Mouse (Mus musculus): ENCODE data around the gene T2. TPM values are rescaled to one million over a fixed set of nuclear protein-coding genes. Genes with fewer than 3 reads are reported as not detected.

The T2 gene
- polyA plus RNA-seq, 1 experiment from 2014 or later, result 0.88 TPM

- H3K27me3 ChIP-seq (ENCODE audit: control insufficient read depth, insufficient read depth, low read depth, low read length), result no peaks in the 10 kb centered on the region
- no peaks in the 10 kb centered on the region for H3K9me3 ChIP-seq (replicated peaks; ENCODE audit: control insufficient read depth, low read length, poor library complexity, severe bottlenecking)
- H3K27ac ChIP-seq (ENCODE audit: low read length), result no peak overlapping the region
- no peak overlapping the region for H3K9ac ChIP-seq (ENCODE audit: low read depth, low read length)
- 54% methylated on average over 3 of the region's 3 CpGs for WGBS
- no peaks in the 10 kb centered on the region for H3K36me3 ChIP-seq (ENCODE audit: control insufficient read depth, insufficient read depth, low read length)
- H3K4me2 ChIP-seq (ENCODE audit: low read length), result no peak overlapping the region
- no peaks in the 10 kb centered on the region for H3K4me1 ChIP-seq (ENCODE audit: control insufficient read depth, insufficient read depth, low read length)
- no peak overlapping the region for H3K4me3 ChIP-seq (ENCODE audit: low read depth, low read length)
- ATAC-seq, result no peak
These were observed 88.3 kb downstream of the T2 start for GRCm38 (mm10) chr17:8444062-8444461.

- no peak overlapping the region for H3K27ac ChIP-seq (ENCODE audit: low read length)
- no peaks in the 10 kb centered on the region for H3K27me3 ChIP-seq (ENCODE audit: control insufficient read depth, insufficient read depth, low read depth, low read length)
- ATAC-seq, result no peak
- no peaks in the 10 kb centered on the region for H3K36me3 ChIP-seq (ENCODE audit: control insufficient read depth, insufficient read depth, low read length)
- H3K9ac ChIP-seq (ENCODE audit: low read depth, low read length), result no peak overlapping the region
- H3K4me3 ChIP-seq (ENCODE audit: low read depth, low read length), result no peak overlapping the region
- no peak overlapping the region for H3K4me2 ChIP-seq (ENCODE audit: low read length)
- 61% methylated on average over 9 of the region's 9 CpGs for WGBS
- H3K9me3 ChIP-seq (replicated peaks; ENCODE audit: control insufficient read depth, low read length, poor library complexity, severe bottlenecking), result no peaks in the 10 kb centered on the region
- H3K4me1 ChIP-seq (ENCODE audit: control insufficient read depth, insufficient read depth, low read length), result no peaks in the 10 kb centered on the region
These were observed 91.9 kb downstream of the T2 start for GRCm38 (mm10) chr17:8447676-8448192.

- Histone ChIP-seq H3K9ac (ENCODE audit: low read depth, low read length) (no peak overlapping the region), H3K27me3 (ENCODE audit: control insufficient read depth, insufficient read depth, low read depth, low read length) (no peaks in the 10 kb centered on the region), H3K27ac (ENCODE audit: low read length) (no peak overlapping the region), H3K4me2 (ENCODE audit: low read length) (no peak overlapping the region), H3K9me3 (replicated peaks; ENCODE audit: control insufficient read depth, low read length, poor library complexity, severe bottlenecking) (no peaks in the 10 kb centered on the region), H3K4me3 (ENCODE audit: low read depth, low read length) (no peak overlapping the region), H3K4me1 (ENCODE audit: control insufficient read depth, insufficient read depth, low read length) (no peaks in the 10 kb centered on the region), H3K36me3 (ENCODE audit: control insufficient read depth, insufficient read depth, low read length) (no peaks in the 10 kb centered on the region)
- ATAC-seq, result no peak
- WGBS, result 71% methylated on average over 3 of the region's 3 CpGs
These were observed 92.5 kb downstream of the T2 start for GRCm38 (mm10) chr17:8448324-8448723.

- peaks cover 12% of the 10 kb centered on the region for H3K4me1 ChIP-seq (ENCODE audit: control insufficient read depth, insufficient read depth, low read length)
- no peaks in the 10 kb centered on the region for H3K9me3 ChIP-seq (replicated peaks; ENCODE audit: control insufficient read depth, low read length, poor library complexity, severe bottlenecking)
- H3K36me3 ChIP-seq (ENCODE audit: control insufficient read depth, insufficient read depth, low read length), result no peaks in the 10 kb centered on the region
- ATAC-seq, result no peak
- H3K27ac ChIP-seq (ENCODE audit: low read length), result no peak overlapping the region
- no peak overlapping the region for H3K9ac ChIP-seq (ENCODE audit: low read depth, low read length)
- no peak overlapping the region for H3K4me3 ChIP-seq (ENCODE audit: low read depth, low read length)
- H3K27me3 ChIP-seq (ENCODE audit: control insufficient read depth, insufficient read depth, low read depth, low read length), result no peaks in the 10 kb centered on the region
- WGBS, result 67% methylated on average over 6 of the region's 6 CpGs
- no peak overlapping the region for H3K4me2 ChIP-seq (ENCODE audit: low read length)
These were observed 99.4 kb downstream of the T2 start for GRCm38 (mm10) chr17:8455196-8455595.

GRCm38 (mm10) chr17:8455601-8456000, 99.8 kb downstream of the T2 start:
- H3K36me3 ChIP-seq (ENCODE audit: control insufficient read depth, insufficient read depth, low read length), result no peaks in the 10 kb centered on the region
- no peak overlapping the region for H3K4me3 ChIP-seq (ENCODE audit: low read depth, low read length)
- no peaks in the 10 kb centered on the region for H3K9me3 ChIP-seq (replicated peaks; ENCODE audit: control insufficient read depth, low read length, poor library complexity, severe bottlenecking)
- H3K4me2 ChIP-seq (ENCODE audit: low read length), result no peak overlapping the region
- no peak for ATAC-seq
- H3K4me1 ChIP-seq (ENCODE audit: control insufficient read depth, insufficient read depth, low read length), result peaks cover 12% of the 10 kb centered on the region
- 59% methylated on average over 7 of the region's 7 CpGs for WGBS
- no peak overlapping the region for H3K9ac ChIP-seq (ENCODE audit: low read depth, low read length)
- no peaks in the 10 kb centered on the region for H3K27me3 ChIP-seq (ENCODE audit: control insufficient read depth, insufficient read depth, low read depth, low read length)
- no peak overlapping the region for H3K27ac ChIP-seq (ENCODE audit: low read length)

GRCm38 (mm10) chr17:8456856-8457460, 101.2 kb downstream of the T2 start:
- no peak overlapping the region for H3K4me3 ChIP-seq (ENCODE audit: low read depth, low read length)
- no peaks in the 10 kb centered on the region for H3K27me3 ChIP-seq (ENCODE audit: control insufficient read depth, insufficient read depth, low read depth, low read length)
- no peak overlapping the region for H3K9ac ChIP-seq (ENCODE audit: low read depth, low read length)
- ATAC-seq, result peak; percentile 77
- no peaks in the 10 kb centered on the region for H3K9me3 ChIP-seq (replicated peaks; ENCODE audit: control insufficient read depth, low read length, poor library complexity, severe bottlenecking)
- no peaks in the 10 kb centered on the region for H3K36me3 ChIP-seq (ENCODE audit: control insufficient read depth, insufficient read depth, low read length)
- peak overlapping the region; percentile 84 for H3K27ac ChIP-seq (ENCODE audit: low read length)
- peaks cover 12% of the 10 kb centered on the region for H3K4me1 ChIP-seq (ENCODE audit: control insufficient read depth, insufficient read depth, low read length)
- 24% methylated on average over 9 of the region's 9 CpGs for whole genome bisulfite sequencing
- H3K4me2 ChIP-seq (ENCODE audit: low read length), result no peak overlapping the region

- no peak overlapping the region for H3K9ac ChIP-seq (ENCODE audit: low read depth, low read length)
- no peaks in the 10 kb centered on the region for H3K36me3 ChIP-seq (ENCODE audit: control insufficient read depth, insufficient read depth, low read length)
- no peak for ATAC-seq
- WGBS, result 3% methylated on average over 4 of the region's 4 CpGs
- H3K9me3 ChIP-seq (replicated peaks; ENCODE audit: control insufficient read depth, low read length, poor library complexity, severe bottlenecking), result no peaks in the 10 kb centered on the region
- H3K27ac ChIP-seq (ENCODE audit: low read length), result no peak overlapping the region
- peaks cover 14% of the 10 kb centered on the region for H3K4me1 ChIP-seq (ENCODE audit: control insufficient read depth, insufficient read depth, low read length)
- H3K27me3 ChIP-seq (ENCODE audit: control insufficient read depth, insufficient read depth, low read depth, low read length), result no peaks in the 10 kb centered on the region
- no peak overlapping the region for H3K4me3 ChIP-seq (ENCODE audit: low read depth, low read length)
- no peak overlapping the region for H3K4me2 ChIP-seq (ENCODE audit: low read length)
These were observed 105.8 kb downstream of the T2 start for GRCm38 (mm10) chr17:8461568-8461967.

GRCm38 (mm10) chr17:8463482-8464128, 107.8 kb downstream of the T2 start:
- Histone ChIP-seq H3K9me3 (replicated peaks; ENCODE audit: control insufficient read depth, low read length, poor library complexity, severe bottlenecking) (no peaks in the 10 kb centered on the region), H3K4me2 (ENCODE audit: low read length) (no peak overlapping the region), H3K9ac (ENCODE audit: low read depth, low read length) (no peak overlapping the region), H3K36me3 (ENCODE audit: control insufficient read depth, insufficient read depth, low read length) (no peaks in the 10 kb centered on the region), H3K4me1 (ENCODE audit: control insufficient read depth, insufficient read depth, low read length) (peaks cover 4% of the 10 kb centered on the region; the same call in 1 of the 2 replicates), H3K27me3 (ENCODE audit: control insufficient read depth, insufficient read depth, low read depth, low read length) (no peaks in the 10 kb centered on the region), H3K27ac (ENCODE audit: low read length) (no peak overlapping the region), H3K4me3 (ENCODE audit: low read depth, low read length) (no peak overlapping the region)
- WGBS, result 27% methylated on average over 9 of the region's 9 CpGs
- peak; percentile 81 for ATAC-seq

GRCm38 (mm10) chr17:8467771-8468170, 112.0 kb downstream of the T2 start:
- no peak overlapping the region for H3K4me2 ChIP-seq (ENCODE audit: low read length)
- no peak overlapping the region for H3K4me3 ChIP-seq (ENCODE audit: low read depth, low read length)
- H3K27me3 ChIP-seq (ENCODE audit: control insufficient read depth, insufficient read depth, low read depth, low read length), result no peaks in the 10 kb centered on the region
- peaks cover 4% of the 10 kb centered on the region; the same call in 1 of the 2 replicates for H3K4me1 ChIP-seq (ENCODE audit: control insufficient read depth, insufficient read depth, low read length)
- no peak overlapping the region for H3K9ac ChIP-seq (ENCODE audit: low read depth, low read length)
- H3K36me3 ChIP-seq (ENCODE audit: control insufficient read depth, insufficient read depth, low read length), result no peaks in the 10 kb centered on the region
- no peaks in the 10 kb centered on the region for H3K9me3 ChIP-seq (replicated peaks; ENCODE audit: control insufficient read depth, low read length, poor library complexity, severe bottlenecking)
- 86% methylated on average over 3 of the region's 3 CpGs for WGBS
- no peak overlapping the region for H3K27ac ChIP-seq (ENCODE audit: low read length)
- ATAC-seq, result no peak

Measured in midbrain, embryonic 16.5 days (tissue).